Mouse (Mus musculus): ENCODE measurements around the gene Wdr73. TPM values are rescaled to one million over a fixed set of nuclear protein-coding genes. Genes with fewer than 3 reads are reported as not detected.

Gene Wdr73
- total and polyA plus RNA-seq, 2 experiments from 2014 or later = 20.3 to 29.2 TPM

GRCm38 (mm10) chr7:80865521-80865920 is 35.5 kb downstream of the Wdr73 start:
- WGBS = 93% methylated on average over 7 of the region's 7 CpGs
- no peak overlapping the region for H3K9ac ChIP-seq (replicated peaks; ENCODE audit: low read length)
- H3K4me1 ChIP-seq (ENCODE audit: insufficient read depth, low read length) = peaks cover 11% of the 10 kb centered on the region; the same call in 1 of the 2 replicates
- DNase-seq (ENCODE audit: low spot score) = no peak
- no peak overlapping the region for H3K27ac ChIP-seq
- peaks cover 26% of the 10 kb centered on the region for H3K36me3 ChIP-seq (ENCODE audit: insufficient read depth, low read length)
- no peak for TF ChIP-seq CTCF (IDR thresholded peaks at IDR 0.05; ENCODE audit: low read depth)
- H3K9me3 ChIP-seq (ENCODE audit: low read length) = no peaks in the 10 kb centered on the region
- H3K4me3 ChIP-seq (ENCODE audit: low read length) = no peak overlapping the region
- no peaks in the 10 kb centered on the region for H3K27me3 ChIP-seq (ENCODE audit: insufficient read depth, low read length)
- no peak overlapping the region for H3K4me2 ChIP-seq (ENCODE audit: low read depth, low read length)
- ATAC-seq = no peak

DNA sequence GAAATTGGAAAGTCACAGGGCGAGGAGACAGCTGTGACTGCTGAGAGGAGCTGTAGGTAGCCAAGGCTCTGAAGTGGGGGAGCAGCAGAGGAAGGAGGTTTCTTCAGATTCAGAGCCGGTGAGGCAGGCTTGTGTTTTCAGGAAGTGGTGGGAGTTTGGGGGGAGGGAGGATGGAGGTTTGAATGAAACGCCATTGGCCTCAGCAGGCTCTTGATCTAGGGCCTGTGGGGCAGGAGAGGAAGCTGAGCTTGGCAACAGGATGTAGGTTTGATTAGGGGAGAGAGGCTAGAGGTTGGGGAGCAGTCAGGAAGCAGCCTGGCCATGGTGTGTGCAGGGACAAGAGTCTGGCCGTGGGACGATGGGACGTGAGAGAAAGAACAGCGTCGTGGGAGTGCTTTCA is 36.2 kb downstream of the Wdr73 start:
- no peak for TF ChIP-seq CTCF (IDR thresholded peaks at IDR 0.05; ENCODE audit: low read depth)
- H3K4me2 ChIP-seq (ENCODE audit: low read depth, low read length) = no peak overlapping the region
- ATAC-seq (no peak), DNase-seq (ENCODE audit: low spot score) (no peak)
- H3K9me3 ChIP-seq (ENCODE audit: low read length) = no peaks in the 10 kb centered on the region
- peaks cover 19% of the 10 kb centered on the region for H3K36me3 ChIP-seq (ENCODE audit: insufficient read depth, low read length)
- WGBS = 74% methylated on average over 8 of the region's 8 CpGs
- H3K4me1 ChIP-seq (ENCODE audit: insufficient read depth, low read length) = peaks cover 16% of the 10 kb centered on the region; the same call in 1 of the 2 replicates
- H3K4me3 ChIP-seq (ENCODE audit: low read length) = no peak overlapping the region
- H3K9ac ChIP-seq (replicated peaks; ENCODE audit: low read length) = no peak overlapping the region
- H3K27ac ChIP-seq = no peak overlapping the region; the same call in 1 of the 2 replicates
- H3K27me3 ChIP-seq (ENCODE audit: insufficient read depth, low read length) = no peaks in the 10 kb centered on the region

GRCm38 (mm10) chr7:80864151-80864550 is 36.9 kb downstream of the Wdr73 start:
- Histone ChIP-seq H3K9ac (replicated peaks; ENCODE audit: low read length) (no peak overlapping the region), H3K9me3 (ENCODE audit: low read length) (no peaks in the 10 kb centered on the region), H3K4me2 (ENCODE audit: low read depth, low read length) (no peak overlapping the region), H3K4me3 (ENCODE audit: low read length) (no peak overlapping the region), H3K36me3 (ENCODE audit: insufficient read depth, low read length) (peaks cover 19% of the 10 kb centered on the region), H3K27me3 (ENCODE audit: insufficient read depth, low read length) (no peaks in the 10 kb centered on the region), H3K4me1 (ENCODE audit: insufficient read depth, low read length) (peaks cover 16% of the 10 kb centered on the region; the same call in 1 of the 2 replicates), H3K27ac (no peak overlapping the region; the same call in 1 of the 2 replicates)
- WGBS = 71% methylated on average over 1 of the region's 1 CpGs
- no peak for DNase-seq (ENCODE audit: low spot score)
- no peak for TF ChIP-seq CTCF (IDR thresholded peaks at IDR 0.05; ENCODE audit: low read depth)
- no peak for ATAC-seq

DNA sequence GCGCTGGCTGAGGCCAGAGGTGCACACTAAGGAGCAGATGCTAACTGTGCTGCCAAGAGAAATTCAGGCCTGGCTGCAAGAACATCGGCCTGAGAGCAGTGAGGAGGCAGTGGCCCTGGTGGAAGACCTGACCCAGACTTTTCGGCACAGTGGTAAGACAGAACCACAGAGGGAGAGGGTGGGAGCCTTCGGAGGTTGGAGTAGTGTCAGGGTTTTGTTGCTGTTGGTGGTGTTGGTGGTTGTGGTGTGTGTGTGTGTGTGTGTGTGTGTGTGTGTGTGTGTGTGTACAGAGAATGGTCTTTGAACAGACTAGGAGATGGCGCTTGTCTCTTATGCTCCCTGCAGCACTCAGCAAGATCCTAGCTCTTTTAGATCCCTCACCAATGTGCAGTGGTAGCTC is 37.5 kb downstream of the Wdr73 start:
- Histone ChIP-seq H3K27ac (no peak overlapping the region), H3K4me2 (ENCODE audit: low read depth, low read length) (peak overlapping the region; percentile 28; the same call in 1 of the 2 replicates), H3K27me3 (ENCODE audit: insufficient read depth, low read length) (no peaks in the 10 kb centered on the region), H3K4me1 (ENCODE audit: insufficient read depth, low read length) (peaks cover 16% of the 10 kb centered on the region; the same call in 1 of the 2 replicates), H3K4me3 (ENCODE audit: low read length) (no peak overlapping the region), H3K9me3 (ENCODE audit: low read length) (no peaks in the 10 kb centered on the region), H3K9ac (replicated peaks; ENCODE audit: low read length) (no peak overlapping the region), H3K36me3 (ENCODE audit: insufficient read depth, low read length) (peaks cover 13% of the 10 kb centered on the region)
- no peak for DNase-seq (ENCODE audit: low spot score)
- TF ChIP-seq CTCF (IDR thresholded peaks at IDR 0.05; ENCODE audit: low read depth) = no peak
- WGBS = 77% methylated on average over 5 of the region's 5 CpGs
- ATAC-seq = no peak

DNA sequence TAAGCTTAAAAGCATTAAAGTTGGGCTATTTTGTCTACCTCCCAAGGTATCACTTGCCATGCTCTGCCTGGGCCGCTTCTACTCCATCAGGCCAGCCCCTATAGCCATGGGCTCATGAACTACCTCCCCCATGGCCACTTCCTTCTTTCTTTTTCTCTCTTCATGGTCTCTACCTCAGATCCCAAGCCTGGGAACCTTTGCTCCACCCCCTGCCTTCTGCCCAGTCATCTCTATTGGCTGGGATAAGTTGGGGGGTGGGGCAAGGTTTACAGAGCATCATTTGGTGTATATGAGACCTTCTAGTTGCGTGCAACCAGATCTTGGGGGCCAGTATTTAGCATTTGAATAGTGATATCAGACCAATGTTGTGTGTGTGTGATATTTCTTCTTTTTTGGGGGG is 38.6 kb downstream of the Wdr73 start:
- TF ChIP-seq CTCF (IDR thresholded peaks at IDR 0.05; ENCODE audit: low read depth) = no peak
- no peak for ATAC-seq
- Histone ChIP-seq H3K36me3 (ENCODE audit: insufficient read depth, low read length) (peaks cover 8% of the 10 kb centered on the region), H3K27ac (no peak overlapping the region), H3K27me3 (ENCODE audit: insufficient read depth, low read length) (no peaks in the 10 kb centered on the region), H3K4me1 (ENCODE audit: insufficient read depth, low read length) (peaks cover 16% of the 10 kb centered on the region; the same call in 1 of the 2 replicates), H3K4me3 (ENCODE audit: low read length) (no peak overlapping the region), H3K4me2 (ENCODE audit: low read depth, low read length) (peak overlapping the region; percentile 29; the same call in 1 of the 2 replicates), H3K9me3 (ENCODE audit: low read length) (no peaks in the 10 kb centered on the region), H3K9ac (replicated peaks; ENCODE audit: low read length) (no peak overlapping the region)
- WGBS = 84% methylated on average over 2 of the region's 2 CpGs
- no peak for DNase-seq (ENCODE audit: low spot score)

GRCm38 (mm10) chr7:80860729-80861274 is 40.3 kb downstream of the Wdr73 start, which contains the start of gene Zscan2:
Gene Zscan2 (plus strand): TSS chr7:80860920.
- peak within 1 kb of the TSS; percentile 85 for H3K4me2 ChIP-seq (ENCODE audit: low read depth, low read length)
- peaks cover 16% of the 10 kb centered on the region; the same call in 1 of the 2 replicates for H3K4me1 ChIP-seq (ENCODE audit: insufficient read depth, low read length)
- ATAC-seq = peak; percentile 98
- H3K27ac ChIP-seq = peak within 1 kb of the TSS; percentile 82
- H3K9me3 ChIP-seq (ENCODE audit: low read length) = no peaks in the 10 kb centered on the region
- peak; percentile 97 for DNase-seq (ENCODE audit: low spot score)
- no peaks in the 10 kb centered on the region for H3K27me3 ChIP-seq (ENCODE audit: insufficient read depth, low read length)
- under 1% methylated on average over 40 of the region's 40 CpGs for WGBS
- TF ChIP-seq CTCF (IDR thresholded peaks at IDR 0.05; ENCODE audit: low read depth) = no peak
- peak within 1 kb of the TSS; percentile 79 for H3K4me3 ChIP-seq (ENCODE audit: low read length)
- H3K9ac ChIP-seq (replicated peaks; ENCODE audit: low read length) = peak within 1 kb of the TSS; percentile 79
- peaks cover 8% of the 10 kb centered on the region for H3K36me3 ChIP-seq (ENCODE audit: insufficient read depth, low read length)

GRCm38 (mm10) chr7:80860227-80860626 is 40.8 kb downstream of the Wdr73 start:
- H3K36me3 ChIP-seq (ENCODE audit: insufficient read depth, low read length) = peaks cover 2% of the 10 kb centered on the region; the same call in 1 of the 2 replicates
- no peak overlapping the region; the same call in 1 of the 2 replicates for H3K27ac ChIP-seq
- DNase-seq (ENCODE audit: low spot score) = peak; percentile 73
- H3K4me3 ChIP-seq (ENCODE audit: low read length) = peak overlapping the region; percentile 79
- peak; percentile 36 for ATAC-seq
- H3K9ac ChIP-seq (replicated peaks; ENCODE audit: low read length) = peak overlapping the region; percentile 79
- TF ChIP-seq CTCF (IDR thresholded peaks at IDR 0.05; ENCODE audit: low read depth) = no peak
- H3K27me3 ChIP-seq (ENCODE audit: insufficient read depth, low read length) = no peaks in the 10 kb centered on the region
- 2% methylated on average over 13 of the region's 13 CpGs for whole genome bisulfite sequencing
- H3K9me3 ChIP-seq (ENCODE audit: low read length) = no peaks in the 10 kb centered on the region
- peaks cover 16% of the 10 kb centered on the region; the same call in 1 of the 2 replicates for H3K4me1 ChIP-seq (ENCODE audit: insufficient read depth, low read length)
- peak overlapping the region; percentile 85 for H3K4me2 ChIP-seq (ENCODE audit: low read depth, low read length)

Data from hindbrain, postnatal 0 days (tissue).